Mouse (Mus musculus) kidney, embryonic 14.5 days (tissue): ENCODE results near the gene Efcab10. TPM values are rescaled to one million over a fixed set of nuclear protein-coding genes. Genes with fewer than 3 reads are reported as not detected.
A peak's percentile ranks its signal among the peaks of the same experiment; 100 is the strongest.

ENCODE experiments used
- ATAC-seq: fragments of 200-750 bp; cut with Nextera tagmentation; 2 replicates; pipeline ENCODE4 v1.8.0; 2017; ENCODE audit warnings: moderate number of reproducible peaks, mild to moderate bottlenecking, moderate TSS enrichment, moderate library complexity; ENCODE audit not compliant: low FRiP score, low TSS enrichment
- H3K27ac ChIP-seq: fragments of 300-500 bp; sonication (generic); 2 replicates; pipeline ENCODE4 v1.5.1; 2014; ENCODE audit warnings: low read depth, mild to moderate bottlenecking, low read length, moderate library complexity, mixed read lengths
- H3K27me3 ChIP-seq: fragments of 300-500 bp; sonication (generic); 2 replicates; pipeline ENCODE4 v1.6.1; 2014; ENCODE audit warnings: mild to moderate bottlenecking, low read length; ENCODE audit not compliant: control insufficient read depth, insufficient read depth
- H3K36me3 ChIP-seq: fragments of 300-500 bp; sonication (generic); 2 replicates; pipeline ENCODE4 v1.6.1; 2014; ENCODE audit warnings: low read length, mixed read lengths; ENCODE audit not compliant: control insufficient read depth, insufficient read depth
- H3K4me1 ChIP-seq: fragments of 300-500 bp; sonication (generic); 2 replicates; pipeline ENCODE4 v1.6.1; 2014; ENCODE audit warnings: low read length, mixed read lengths; ENCODE audit not compliant: control insufficient read depth, insufficient read depth
- H3K4me2 ChIP-seq: fragments of 300-500 bp; sonication (generic); replicated peaks from 2 replicates; pipeline ENCODE4 v1.6.1; 2014; ENCODE audit warnings: low read depth, mild to moderate bottlenecking, low read length
- H3K4me3 ChIP-seq: fragments of 300-500 bp; sonication (generic); 2 replicates; pipeline ENCODE4 v1.5.1; 2014; ENCODE audit warnings: mild to moderate bottlenecking, low read length
- H3K9ac ChIP-seq: fragments of 300-500 bp; sonication (generic); 2 replicates; pipeline ENCODE4 v1.6.1; 2014; ENCODE audit warnings: low read depth, mild to moderate bottlenecking, low read length, moderate library complexity
- H3K9me3 ChIP-seq: fragments of 300-500 bp; sonication (generic); 2 replicates; pipeline ENCODE4 v1.6.1; 2016; ENCODE audit warnings: low read length; ENCODE audit not compliant: control insufficient read depth
- WGBS: fragments of 180-500 bp; shearing (Covaris S2); extraction: QIAGEN DNeasy Blood & Tissue Kit; methylation state at CpG from one replicate; pipeline ENCODE4 v1.1.7; 2014; 5-methylcytosine and 5-hydroxymethylcytosine counted together
- polyA plus RNA-seq: library from polyadenylated mRNA; unstranded; fragments of >200 nt; fragmentation: Nextera tagmentation; extraction: Ambion mirVana; gene quantifications from 2 replicates; pipeline ENCODE4 v1.2.1, GENCODE M21; 2014

The Efcab10 gene
- polyA plus RNA-seq, 1 experiment from 2014 or later, result not detected

- ATAC-seq, result peak; percentile 52; the same call in 1 of the 2 replicates
- WGBS, result 42% methylated on average over 6 of the region's 6 CpGs
- no peak overlapping the region for H3K27ac ChIP-seq
Observed at GRCm38 (mm10) chr12:33405398-33406026, 10.9 kb downstream of the Efcab10 start.

GRCm38 (mm10) chr12:33411580-33412151 is 17.0 kb downstream of the Efcab10 start:
- Histone ChIP-seq H3K27ac (no peak overlapping the region), H3K4me2 (no peak overlapping the region), H3K36me3 (no peaks in the 10 kb centered on the region), H3K4me3 (no peak overlapping the region), H3K4me1 (no peaks in the 10 kb centered on the region), H3K9ac (no peak overlapping the region), H3K9me3 (no peaks in the 10 kb centered on the region), H3K27me3 (no peaks in the 10 kb centered on the region)
- no peak for ATAC-seq
- 48% methylated on average over 6 of the region's 6 CpGs for WGBS

More at GRCm38 (mm10) chr12:33405398-33406026, 10.9 kb downstream of the Efcab10 start:
- Histone ChIP-seq H3K9me3 (no peaks in the 10 kb centered on the region), H3K9ac (no peak overlapping the region), H3K4me3 (no peak overlapping the region), H3K4me2 (no peak overlapping the region), H3K36me3 (no peaks in the 10 kb centered on the region), H3K4me1 (no peaks in the 10 kb centered on the region), H3K27me3 (no peaks in the 10 kb centered on the region)

- Histone ChIP-seq H3K4me2 (no peak overlapping the region), H3K9ac (no peak overlapping the region), H3K4me3 (no peak overlapping the region), H3K36me3 (no peaks in the 10 kb centered on the region), H3K27me3 (0 out of 2 replicates have a peak, but pooled peaks cover 3% of the 10 kb centered on the region), H3K9me3 (no peaks in the 10 kb centered on the region), H3K27ac (no peak overlapping the region), H3K4me1 (no peaks in the 10 kb centered on the region)
- ATAC-seq, result no peak
- 29% methylated on average over 3 of the region's 3 CpGs for WGBS
Observed at GRCm38 (mm10) chr12:33424329-33424728, 29.7 kb downstream of the Efcab10 start.

GRCm38 (mm10) chr12:33427293-33427692 is 32.6 kb downstream of the Efcab10 start:
- no peak overlapping the region for H3K9ac ChIP-seq
- ATAC-seq, result no peak
- no peak overlapping the region for H3K27ac ChIP-seq
- no peaks in the 10 kb centered on the region for H3K9me3 ChIP-seq
- H3K27me3 ChIP-seq, result no peaks in the 10 kb centered on the region
- whole genome bisulfite sequencing, result 33% methylated on average over 3 of the region's 3 CpGs
- H3K4me2 ChIP-seq, result no peak overlapping the region
- no peaks in the 10 kb centered on the region for H3K36me3 ChIP-seq
- H3K4me3 ChIP-seq, result no peak overlapping the region
- peaks cover 4% of the 10 kb centered on the region; the same call in 1 of the 2 replicates for H3K4me1 ChIP-seq

GRCm38 (mm10) chr12:33427726-33428125 is 33.1 kb downstream of the Efcab10 start:
- H3K9me3 ChIP-seq, result no peaks in the 10 kb centered on the region
- no peak overlapping the region for H3K4me2 ChIP-seq
- ATAC-seq, result no peak
- H3K27ac ChIP-seq, result no peak overlapping the region
- 77% methylated on average over 2 of the region's 2 CpGs for WGBS
- H3K9ac ChIP-seq, result no peak overlapping the region
- H3K27me3 ChIP-seq, result no peaks in the 10 kb centered on the region
- peaks cover 4% of the 10 kb centered on the region; the same call in 1 of the 2 replicates for H3K4me1 ChIP-seq
- H3K36me3 ChIP-seq, result no peaks in the 10 kb centered on the region
- no peak overlapping the region for H3K4me3 ChIP-seq

GRCm38 (mm10) chr12:33429387-33430160 is 34.9 kb downstream of the Efcab10 start, which contains the start of gene Twistnb:
Gene Twistnb (plus strand): TSS chr12:33429635.
- no peaks in the 10 kb centered on the region for H3K9me3 ChIP-seq
- WGBS, result under 1% methylated on average over 65 of the region's 66 CpGs
- H3K4me1 ChIP-seq, result peaks cover 4% of the 10 kb centered on the region; the same call in 1 of the 2 replicates
- peak within 1 kb of the TSS; percentile 59 for H3K4me2 ChIP-seq
- H3K9ac ChIP-seq, result peak within 1 kb of the TSS; percentile 95
- peak within 1 kb of the TSS; percentile 100 for H3K4me3 ChIP-seq
- H3K27me3 ChIP-seq, result no peaks in the 10 kb centered on the region
- H3K27ac ChIP-seq, result peak within 1 kb of the TSS; percentile 69; the same call in 1 of the 2 replicates
- 0 out of 2 replicates have a peak, but pooled peaks cover 3% of the 10 kb centered on the region for H3K36me3 ChIP-seq
- ATAC-seq, result peak; percentile 97

- H3K9me3 ChIP-seq, result no peaks in the 10 kb centered on the region
- H3K4me3 ChIP-seq, result no peak overlapping the region
- no peak overlapping the region for H3K4me2 ChIP-seq
- 85% methylated on average over 9 of the region's 9 CpGs for WGBS
- no peak overlapping the region for H3K27ac ChIP-seq
- H3K36me3 ChIP-seq, result peaks cover 10% of the 10 kb centered on the region
- ATAC-seq, result no peak
- no peak overlapping the region for H3K9ac ChIP-seq
- H3K4me1 ChIP-seq, result peaks cover 4% of the 10 kb centered on the region; the same call in 1 of the 2 replicates
- no peaks in the 10 kb centered on the region for H3K27me3 ChIP-seq
Observed at GRCm38 (mm10) chr12:33433812-33434211, 39.2 kb downstream of the Efcab10 start.

- no peak for ATAC-seq
- H3K9me3 ChIP-seq, result no peaks in the 10 kb centered on the region
Observed at GRCm38 (mm10) chr12:33434758-33435157, 40.1 kb downstream of the Efcab10 start.

More at GRCm38 (mm10) chr12:33434758-33435157, 40.1 kb downstream of the Efcab10 start:
- Histone ChIP-seq H3K27me3 (no peaks in the 10 kb centered on the region), H3K4me3 (no peak overlapping the region), H3K9ac (no peak overlapping the region), H3K4me1 (peaks cover 4% of the 10 kb centered on the region; the same call in 1 of the 2 replicates), H3K36me3 (peaks cover 10% of the 10 kb centered on the region), H3K27ac (no peak overlapping the region), H3K4me2 (no peak overlapping the region)
- 97% methylated on average over 4 of the region's 4 CpGs for WGBS
